Mouse (Mus musculus) G1E (cell line): ENCODE results near the gene Lrrc9.

ENCODE experiments used
- CTCF ChIP-seq: IDR thresholded peaks from 2 replicates; pipeline ENCODE4 v1.5.1; 2012; ENCODE audit warnings: low read depth, low read length, inconsistent platforms, mixed read lengths
- GATA1 ChIP-seq: IDR thresholded peaks from 2 replicates; pipeline ENCODE4 v1.6.1; 2012; ENCODE audit warnings: borderline replicate concordance, low read length, inconsistent platforms, mixed read lengths
- GATA2 ChIP-seq: IDR thresholded peaks from 2 replicates; pipeline ENCODE4 v1.6.1; 2012; ENCODE audit warnings: low read depth, low read length, inconsistent platforms, borderline replicate concordance
- POLR2AphosphoS5 ChIP-seq: IDR thresholded peaks from 2 replicates; pipeline ENCODE4 v1.6.1; 2012; ENCODE audit warnings: low read depth, low read length, inconsistent platforms; ENCODE audit not compliant: insufficient replicate concordance
- TAL1 ChIP-seq: conservative IDR thresholded peaks from 2 replicates; pipeline ENCODE4 v1.6.1; 2012; ENCODE audit warnings: low read depth, low read length, inconsistent platforms, mixed read lengths

GRCm38 (mm10) chr12:72525588-72525987, 83.9 kb downstream of the Lrrc9 start:
- TF ChIP-seq CTCF (no peak), GATA1 (no peak), POLR2AphosphoS5 (no peak), GATA2 (no peak), TAL1 (no peak)
